Mouse (Mus musculus): ENCODE measurements around the gene Arl5a. TPM values are rescaled to one million over a fixed set of nuclear protein-coding genes. Genes with fewer than 3 reads are reported as not detected.

Arl5a gene
- polyA plus RNA-seq, 1 experiment from 2014 or later = 22.3 TPM

- Histone ChIP-seq H3K27me3 (ENCODE audit: control insufficient read depth, insufficient read depth, low read depth, low read length) (no peaks in the 10 kb centered on the region), H3K27ac (ENCODE audit: low read length) (no peak overlapping the region), H3K4me1 (ENCODE audit: control insufficient read depth, low read depth, low read length) (peaks cover 17% of the 10 kb centered on the region), H3K4me3 (ENCODE audit: low read depth, low read length) (no peak overlapping the region), H3K9ac (ENCODE audit: low read depth, low read length) (no peak overlapping the region), H3K4me2 (ENCODE audit: low read depth, low read length) (no peak overlapping the region), H3K36me3 (ENCODE audit: control insufficient read depth, insufficient read depth) (no peaks in the 10 kb centered on the region), H3K9me3 (replicated peaks; ENCODE audit: control insufficient read depth, low read length) (no peaks in the 10 kb centered on the region)
- WGBS (ENCODE audit: insufficient replicate concordance) = 46% methylated on average over 5 of the region's 5 CpGs
- no peak for ATAC-seq (ENCODE audit: low read depth)
Measured at GRCm38 (mm10) chr2:52446648-52447047, 21.9 kb upstream of the Arl5a start.

DNA sequence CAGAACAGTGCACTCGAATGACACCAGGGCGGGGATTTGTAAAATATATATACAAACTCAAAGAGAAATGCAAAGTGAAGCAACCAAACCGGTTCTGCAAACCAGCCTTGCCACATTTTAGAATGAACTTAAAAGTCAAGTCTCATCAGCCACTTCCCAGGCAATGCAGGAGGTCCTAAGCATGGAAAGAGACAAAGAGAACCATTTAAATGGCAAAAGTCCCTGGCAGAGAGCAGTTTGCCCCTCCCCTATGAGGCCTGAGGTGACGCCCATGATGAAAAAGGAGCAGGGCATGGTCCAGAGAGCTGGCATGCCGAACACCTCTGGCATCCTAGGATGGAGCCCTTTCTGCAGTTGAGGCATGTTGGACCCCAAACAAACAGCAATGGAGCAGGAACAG lies 17.4 kb upstream of the Arl5a start:
- Histone ChIP-seq H3K4me3 (ENCODE audit: low read depth, low read length) (no peak overlapping the region), H3K36me3 (ENCODE audit: control insufficient read depth, insufficient read depth) (no peaks in the 10 kb centered on the region), H3K27ac (ENCODE audit: low read length) (no peak overlapping the region), H3K27me3 (ENCODE audit: control insufficient read depth, insufficient read depth, low read depth, low read length) (no peaks in the 10 kb centered on the region), H3K9me3 (replicated peaks; ENCODE audit: control insufficient read depth, low read length) (no peaks in the 10 kb centered on the region), H3K4me2 (ENCODE audit: low read depth, low read length) (no peak overlapping the region), H3K4me1 (ENCODE audit: control insufficient read depth, low read depth, low read length) (peaks cover 5% of the 10 kb centered on the region; the same call in 1 of the 2 replicates), H3K9ac (ENCODE audit: low read depth, low read length) (no peak overlapping the region)
- no peak for ATAC-seq (ENCODE audit: low read depth)
- 53% methylated on average over 5 of the region's 5 CpGs for whole genome bisulfite sequencing (ENCODE audit: insufficient replicate concordance)

GRCm38 (mm10) chr2:52440420-52441015 lies 15.8 kb upstream of the Arl5a start:
- H3K27me3 ChIP-seq (ENCODE audit: control insufficient read depth, insufficient read depth, low read depth, low read length) = no peaks in the 10 kb centered on the region
- no peaks in the 10 kb centered on the region for H3K9me3 ChIP-seq (replicated peaks; ENCODE audit: control insufficient read depth, low read length)
- H3K27ac ChIP-seq (ENCODE audit: low read length) = no peak overlapping the region
- H3K4me2 ChIP-seq (ENCODE audit: low read depth, low read length) = no peak overlapping the region
- no peak overlapping the region for H3K4me3 ChIP-seq (ENCODE audit: low read depth, low read length)
- ATAC-seq (ENCODE audit: low read depth) = no peak
- peaks cover 5% of the 10 kb centered on the region; the same call in 1 of the 2 replicates for H3K4me1 ChIP-seq (ENCODE audit: control insufficient read depth, low read depth, low read length)
- WGBS (ENCODE audit: insufficient replicate concordance) = 59% methylated on average over 4 of the region's 4 CpGs
- no peaks in the 10 kb centered on the region for H3K36me3 ChIP-seq (ENCODE audit: control insufficient read depth, insufficient read depth)
- H3K9ac ChIP-seq (ENCODE audit: low read depth, low read length) = no peak overlapping the region

DNA sequence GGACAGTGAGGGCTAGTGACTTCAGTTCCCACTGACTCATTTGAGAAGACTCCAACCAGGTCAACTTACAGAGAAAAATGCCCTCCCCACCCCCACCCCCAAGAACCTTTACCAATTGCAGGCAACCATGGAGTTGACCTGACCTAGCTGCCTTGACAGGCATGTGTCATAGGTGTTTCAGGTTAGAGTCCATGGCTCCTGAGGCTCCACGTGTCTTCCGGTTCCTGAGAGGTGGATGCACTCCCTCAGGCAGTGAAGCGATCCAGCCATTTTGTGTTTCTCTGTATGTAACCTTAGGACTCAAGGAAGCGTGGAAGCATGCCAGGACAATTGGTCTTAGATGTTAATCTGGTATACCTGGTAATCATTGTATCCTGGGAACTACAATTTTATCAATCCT lies 13.7 kb upstream of the Arl5a start:
- no peak overlapping the region for H3K9ac ChIP-seq (ENCODE audit: low read depth, low read length)
- H3K27ac ChIP-seq (ENCODE audit: low read length) = no peak overlapping the region
- H3K4me3 ChIP-seq (ENCODE audit: low read depth, low read length) = no peak overlapping the region
- no peaks in the 10 kb centered on the region for H3K36me3 ChIP-seq (ENCODE audit: control insufficient read depth, insufficient read depth)
- ATAC-seq (ENCODE audit: low read depth) = no peak
- H3K4me2 ChIP-seq (ENCODE audit: low read depth, low read length) = no peak overlapping the region
- H3K9me3 ChIP-seq (replicated peaks; ENCODE audit: control insufficient read depth, low read length) = no peaks in the 10 kb centered on the region
- no peaks in the 10 kb centered on the region for H3K27me3 ChIP-seq (ENCODE audit: control insufficient read depth, insufficient read depth, low read depth, low read length)
- WGBS (ENCODE audit: insufficient replicate concordance) = 81% methylated on average over 4 of the region's 4 CpGs
- peaks cover 5% of the 10 kb centered on the region; the same call in 1 of the 2 replicates for H3K4me1 ChIP-seq (ENCODE audit: control insufficient read depth, low read depth, low read length)

DNA sequence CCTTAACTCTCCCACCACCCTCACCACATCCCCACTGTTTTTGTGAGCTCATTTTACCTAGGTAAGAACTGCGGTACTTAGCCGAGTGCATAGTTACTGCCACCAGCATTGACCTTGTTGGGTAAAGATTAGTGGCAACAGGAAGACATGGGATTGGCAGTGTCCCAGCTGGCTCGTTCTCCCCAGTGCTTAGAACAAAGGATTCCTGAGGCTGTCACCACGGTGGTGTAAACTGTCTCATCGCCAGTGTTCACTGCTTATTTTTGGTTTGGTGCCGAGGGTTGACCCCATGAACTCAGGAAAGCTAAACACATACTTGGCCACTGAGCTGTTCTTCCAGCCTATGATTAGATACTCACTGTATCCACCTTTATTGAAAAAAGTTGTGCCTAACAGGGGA lies 13.3 kb upstream of the Arl5a start:
- Histone ChIP-seq H3K27ac (ENCODE audit: low read length) (no peak overlapping the region), H3K9ac (ENCODE audit: low read depth, low read length) (no peak overlapping the region), H3K4me3 (ENCODE audit: low read depth, low read length) (no peak overlapping the region), H3K4me2 (ENCODE audit: low read depth, low read length) (no peak overlapping the region), H3K27me3 (ENCODE audit: control insufficient read depth, insufficient read depth, low read depth, low read length) (no peaks in the 10 kb centered on the region), H3K9me3 (replicated peaks; ENCODE audit: control insufficient read depth, low read length) (no peaks in the 10 kb centered on the region), H3K4me1 (ENCODE audit: control insufficient read depth, low read depth, low read length) (peaks cover 5% of the 10 kb centered on the region; the same call in 1 of the 2 replicates), H3K36me3 (ENCODE audit: control insufficient read depth, insufficient read depth) (no peaks in the 10 kb centered on the region)
- peak; percentile 67 for ATAC-seq (ENCODE audit: low read depth)
- 46% methylated on average over 6 of the region's 6 CpGs for WGBS (ENCODE audit: insufficient replicate concordance)

DNA sequence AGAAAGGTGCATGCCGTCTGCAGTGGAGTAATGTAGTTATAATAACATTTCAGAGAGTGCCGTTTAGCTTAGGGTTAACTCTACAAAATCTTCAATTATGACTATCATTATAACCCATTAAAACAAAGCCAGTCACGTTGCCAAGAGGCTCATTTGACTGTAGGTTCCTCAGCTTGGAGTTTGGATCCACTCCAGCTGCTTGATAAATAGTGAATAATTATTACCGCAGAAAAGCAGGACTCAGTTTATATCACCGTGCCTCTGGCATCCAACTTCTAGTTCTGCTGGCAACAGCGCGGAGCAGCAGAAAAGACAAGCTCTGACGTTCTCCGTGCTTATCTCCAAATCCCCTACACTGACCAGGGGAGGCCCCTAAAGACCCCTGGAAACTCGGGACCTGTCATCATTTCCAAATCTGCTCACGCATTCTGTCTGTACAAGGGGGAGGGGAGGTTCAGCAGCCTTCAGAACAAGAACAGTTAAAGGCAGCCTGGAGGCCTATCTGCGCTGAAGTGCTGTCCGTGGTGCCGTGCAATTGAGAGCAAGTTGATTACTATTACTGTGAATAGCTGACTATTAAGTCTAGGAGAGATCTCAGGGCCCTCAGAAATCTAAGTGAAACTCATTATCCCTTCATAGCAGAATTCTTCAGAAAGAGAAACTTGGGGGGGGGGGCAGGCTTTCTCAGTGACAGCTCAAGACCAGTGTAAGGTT lies 11.4 kb upstream of the Arl5a start:
- Histone ChIP-seq H3K27me3 (ENCODE audit: control insufficient read depth, insufficient read depth, low read depth, low read length) (no peaks in the 10 kb centered on the region), H3K27ac (ENCODE audit: low read length) (no peak overlapping the region), H3K36me3 (ENCODE audit: control insufficient read depth, insufficient read depth) (no peaks in the 10 kb centered on the region), H3K4me1 (ENCODE audit: control insufficient read depth, low read depth, low read length) (no peaks in the 10 kb centered on the region), H3K9ac (ENCODE audit: low read depth, low read length) (no peak overlapping the region), H3K4me2 (ENCODE audit: low read depth, low read length) (no peak overlapping the region), H3K9me3 (replicated peaks; ENCODE audit: control insufficient read depth, low read length) (no peaks in the 10 kb centered on the region), H3K4me3 (ENCODE audit: low read depth, low read length) (no peak overlapping the region)
- 73% methylated on average over 14 of the region's 14 CpGs for WGBS (ENCODE audit: insufficient replicate concordance)
- ATAC-seq (ENCODE audit: low read depth) = no peak

- no peak overlapping the region for H3K4me2 ChIP-seq (ENCODE audit: low read depth, low read length)
- no peak overlapping the region for H3K4me3 ChIP-seq (ENCODE audit: low read depth, low read length)
- H3K9ac ChIP-seq (ENCODE audit: low read depth, low read length) = no peak overlapping the region
- H3K36me3 ChIP-seq (ENCODE audit: control insufficient read depth, insufficient read depth) = no peaks in the 10 kb centered on the region
- H3K9me3 ChIP-seq (replicated peaks; ENCODE audit: control insufficient read depth, low read length) = no peaks in the 10 kb centered on the region
- no peak overlapping the region for H3K27ac ChIP-seq (ENCODE audit: low read length)
- no peaks in the 10 kb centered on the region for H3K27me3 ChIP-seq (ENCODE audit: control insufficient read depth, insufficient read depth, low read depth, low read length)
- no peaks in the 10 kb centered on the region for H3K4me1 ChIP-seq (ENCODE audit: control insufficient read depth, low read depth, low read length)
- WGBS (ENCODE audit: insufficient replicate concordance) = 72% methylated on average over 7 of the region's 7 CpGs
- ATAC-seq (ENCODE audit: low read depth) = no peak
Measured at GRCm38 (mm10) chr2:52433365-52433764, 8.7 kb upstream of the Arl5a start.

- ATAC-seq (ENCODE audit: low read depth) = no peak
- H3K36me3 ChIP-seq (ENCODE audit: control insufficient read depth, insufficient read depth) = no peaks in the 10 kb centered on the region
Measured at GRCm38 (mm10) chr2:52427383-52427782, 2.7 kb upstream of the Arl5a start.

GRCm38 (mm10) chr2:52426041-52426440 lies 1.3 kb upstream of the Arl5a start:
- Histone ChIP-seq H3K9ac (ENCODE audit: low read depth, low read length) (0 out of 2 replicates have a peak overlapping the region, but pooled peaks have one; percentile 72), H3K27me3 (ENCODE audit: control insufficient read depth, insufficient read depth, low read depth, low read length) (no peaks in the 10 kb centered on the region), H3K27ac (ENCODE audit: low read length) (no peak overlapping the region), H3K4me3 (ENCODE audit: low read depth, low read length) (peak overlapping the region; percentile 95), H3K36me3 (ENCODE audit: control insufficient read depth, insufficient read depth) (no peaks in the 10 kb centered on the region), H3K9me3 (replicated peaks; ENCODE audit: control insufficient read depth, low read length) (no peaks in the 10 kb centered on the region), H3K4me2 (ENCODE audit: low read depth, low read length) (peak overlapping the region; percentile 91), H3K4me1 (ENCODE audit: control insufficient read depth, low read depth, low read length) (peaks cover 20% of the 10 kb centered on the region)
- 87% methylated on average over 3 of the region's 3 CpGs for WGBS (ENCODE audit: insufficient replicate concordance)
- no peak for ATAC-seq (ENCODE audit: low read depth)

More at GRCm38 (mm10) chr2:52427383-52427782, 2.7 kb upstream of the Arl5a start:
- Histone ChIP-seq H3K4me1 (ENCODE audit: control insufficient read depth, low read depth, low read length) (peaks cover 7% of the 10 kb centered on the region), H3K4me2 (ENCODE audit: low read depth, low read length) (no peak overlapping the region), H3K9ac (ENCODE audit: low read depth, low read length) (no peak overlapping the region), H3K9me3 (replicated peaks; ENCODE audit: control insufficient read depth, low read length) (no peaks in the 10 kb centered on the region), H3K27ac (ENCODE audit: low read length) (no peak overlapping the region), H3K27me3 (ENCODE audit: control insufficient read depth, insufficient read depth, low read depth, low read length) (no peaks in the 10 kb centered on the region), H3K4me3 (ENCODE audit: low read depth, low read length) (no peak overlapping the region)
- WGBS (ENCODE audit: insufficient replicate concordance) = 72% methylated on average over 3 of the region's 3 CpGs
